Mouse (Mus musculus): ENCODE data around the gene C1qtnf7. TPM values are rescaled to one million over a fixed set of nuclear protein-coding genes. Genes with fewer than 3 reads are reported as not detected.

The C1qtnf7 gene
- polyA plus RNA-seq, 1 experiment, result 0.96 TPM

GRCm38 (mm10) chr5:43621575-43622299 is 106.4 kb downstream of the C1qtnf7 start:
- Histone ChIP-seq H3K4me3 (ENCODE audit: control insufficient read depth, insufficient read depth, low read length) (no peak overlapping the region), H3K4me1 (replicated peaks; ENCODE audit: control insufficient read depth, insufficient read depth, low read length) (no peaks in the 10 kb centered on the region), H3K27me3 (ENCODE audit: control insufficient read depth, insufficient read depth, low read length) (no peaks in the 10 kb centered on the region), H3K36me3 (ENCODE audit: control insufficient read depth, insufficient read depth, low read length) (no peaks in the 10 kb centered on the region), H3K27ac (ENCODE audit: control insufficient read depth, insufficient read depth, low read length) (no peak overlapping the region)
- no peak for DNase-seq
- WGBS, result 84% methylated on average over 7 of the region's 7 CpGs
- TF ChIP-seq POLR2A (IDR thresholded peaks at IDR 0.05; ENCODE audit: control insufficient read depth, extremely low read depth, insufficient read depth, low read length, poor library complexity), result no peak
- TF ChIP-seq CTCF (IDR thresholded peaks at IDR 0.05; ENCODE audit: borderline replicate concordance, control insufficient read depth, extremely low read depth, insufficient read depth, low read length, poor library complexity), result no peak

GRCm38 (mm10) chr5:43625407-43625806 is 110.1 kb downstream of the C1qtnf7 start:
- WGBS, result 91% methylated on average over 4 of the region's 4 CpGs
- Histone ChIP-seq H3K27me3 (ENCODE audit: control insufficient read depth, insufficient read depth, low read length) (no peaks in the 10 kb centered on the region), H3K27ac (ENCODE audit: control insufficient read depth, insufficient read depth, low read length) (no peak overlapping the region), H3K36me3 (ENCODE audit: control insufficient read depth, insufficient read depth, low read length) (no peaks in the 10 kb centered on the region), H3K4me1 (replicated peaks; ENCODE audit: control insufficient read depth, insufficient read depth, low read length) (no peaks in the 10 kb centered on the region), H3K4me3 (ENCODE audit: control insufficient read depth, insufficient read depth, low read length) (no peak overlapping the region)
- TF ChIP-seq POLR2A (IDR thresholded peaks at IDR 0.05; ENCODE audit: control insufficient read depth, extremely low read depth, insufficient read depth, low read length, poor library complexity) (no peak), CTCF (IDR thresholded peaks at IDR 0.05; ENCODE audit: borderline replicate concordance, control insufficient read depth, extremely low read depth, insufficient read depth, low read length, poor library complexity) (no peak)
- no peak for DNase-seq

- Histone ChIP-seq H3K4me1 (replicated peaks; ENCODE audit: control insufficient read depth, insufficient read depth, low read length) (no peaks in the 10 kb centered on the region), H3K36me3 (ENCODE audit: control insufficient read depth, insufficient read depth, low read length) (no peaks in the 10 kb centered on the region), H3K4me3 (ENCODE audit: control insufficient read depth, insufficient read depth, low read length) (no peak overlapping the region), H3K27ac (ENCODE audit: control insufficient read depth, insufficient read depth, low read length) (no peak overlapping the region), H3K27me3 (ENCODE audit: control insufficient read depth, insufficient read depth, low read length) (no peaks in the 10 kb centered on the region)
- no peak for DNase-seq
- TF ChIP-seq CTCF (IDR thresholded peaks at IDR 0.05; ENCODE audit: borderline replicate concordance, control insufficient read depth, extremely low read depth, insufficient read depth, low read length, poor library complexity) (no peak), POLR2A (IDR thresholded peaks at IDR 0.05; ENCODE audit: control insufficient read depth, extremely low read depth, insufficient read depth, low read length, poor library complexity) (no peak)
- 88% methylated on average over 5 of the region's 5 CpGs for WGBS
Measured at GRCm38 (mm10) chr5:43634071-43634601, 118.8 kb downstream of the C1qtnf7 start.

DNA sequence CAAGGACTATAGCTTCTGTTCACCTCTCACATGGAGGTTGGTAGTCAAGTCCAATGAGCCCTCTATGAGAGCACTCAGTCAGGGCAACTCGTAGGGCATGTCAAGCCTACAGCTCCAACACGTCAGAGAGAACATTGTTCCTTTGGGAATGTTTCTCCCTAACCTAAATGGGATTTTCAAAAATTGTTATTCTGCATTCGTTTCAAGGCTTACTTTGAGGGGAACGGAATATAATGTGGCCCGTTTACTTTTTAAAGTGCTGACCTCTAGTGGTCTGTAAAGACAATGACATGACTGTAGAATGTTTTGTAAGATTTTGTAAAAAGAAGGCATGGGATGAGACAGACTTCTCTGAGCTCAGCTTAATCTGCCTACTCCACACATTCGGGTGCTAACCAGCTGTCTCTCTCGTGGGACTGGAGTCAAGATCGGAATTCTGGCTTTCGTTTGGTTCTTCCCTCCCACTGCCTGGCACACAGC is 119.3 kb downstream of the C1qtnf7 start:
- 33% methylated on average over 9 of the region's 9 CpGs for WGBS
- Histone ChIP-seq H3K27me3 (ENCODE audit: control insufficient read depth, insufficient read depth, low read length) (no peaks in the 10 kb centered on the region), H3K4me1 (replicated peaks; ENCODE audit: control insufficient read depth, insufficient read depth, low read length) (no peaks in the 10 kb centered on the region), H3K27ac (ENCODE audit: control insufficient read depth, insufficient read depth, low read length) (no peak overlapping the region), H3K4me3 (ENCODE audit: control insufficient read depth, insufficient read depth, low read length) (no peak overlapping the region), H3K36me3 (ENCODE audit: control insufficient read depth, insufficient read depth, low read length) (no peaks in the 10 kb centered on the region)
- TF ChIP-seq POLR2A (IDR thresholded peaks at IDR 0.05; ENCODE audit: control insufficient read depth, extremely low read depth, insufficient read depth, low read length, poor library complexity) (no peak), CTCF (IDR thresholded peaks at IDR 0.05; ENCODE audit: borderline replicate concordance, control insufficient read depth, extremely low read depth, insufficient read depth, low read length, poor library complexity) (no peak)
- no peak for DNase-seq

DNA sequence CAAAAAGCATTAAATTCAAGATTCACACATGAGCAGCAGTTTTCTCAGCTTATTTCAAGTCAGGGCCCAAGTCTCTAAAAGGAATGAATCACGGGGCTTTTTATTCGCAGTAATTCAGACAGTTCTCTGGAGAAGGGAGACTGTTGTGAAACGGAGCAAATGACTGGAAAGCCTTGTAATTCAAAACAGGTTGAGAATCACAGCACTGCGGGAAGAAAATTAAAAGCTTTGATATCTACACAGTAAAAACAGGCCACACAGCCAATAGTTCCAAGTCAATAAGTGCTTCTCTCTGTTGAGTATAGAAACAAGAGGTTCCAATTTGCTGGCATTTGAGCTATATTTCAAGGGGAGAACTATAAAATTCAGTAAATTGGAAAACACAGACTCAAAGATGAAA is 129.7 kb downstream of the C1qtnf7 start:
- H3K4me3 ChIP-seq (ENCODE audit: control insufficient read depth, insufficient read depth, low read length), result no peak overlapping the region
- TF ChIP-seq POLR2A (IDR thresholded peaks at IDR 0.05; ENCODE audit: control insufficient read depth, extremely low read depth, insufficient read depth, low read length, poor library complexity) (no peak), CTCF (IDR thresholded peaks at IDR 0.05; ENCODE audit: borderline replicate concordance, control insufficient read depth, extremely low read depth, insufficient read depth, low read length, poor library complexity) (no peak)
- no peak for DNase-seq
- H3K4me1 ChIP-seq (replicated peaks; ENCODE audit: control insufficient read depth, insufficient read depth, low read length), result no peaks in the 10 kb centered on the region
- H3K27me3 ChIP-seq (ENCODE audit: control insufficient read depth, insufficient read depth, low read length), result no peaks in the 10 kb centered on the region
- WGBS, result 94% methylated on average over 4 of the region's 4 CpGs
- no peaks in the 10 kb centered on the region for H3K36me3 ChIP-seq (ENCODE audit: control insufficient read depth, insufficient read depth, low read length)
- H3K27ac ChIP-seq (ENCODE audit: control insufficient read depth, insufficient read depth, low read length), result no peak overlapping the region

DNA sequence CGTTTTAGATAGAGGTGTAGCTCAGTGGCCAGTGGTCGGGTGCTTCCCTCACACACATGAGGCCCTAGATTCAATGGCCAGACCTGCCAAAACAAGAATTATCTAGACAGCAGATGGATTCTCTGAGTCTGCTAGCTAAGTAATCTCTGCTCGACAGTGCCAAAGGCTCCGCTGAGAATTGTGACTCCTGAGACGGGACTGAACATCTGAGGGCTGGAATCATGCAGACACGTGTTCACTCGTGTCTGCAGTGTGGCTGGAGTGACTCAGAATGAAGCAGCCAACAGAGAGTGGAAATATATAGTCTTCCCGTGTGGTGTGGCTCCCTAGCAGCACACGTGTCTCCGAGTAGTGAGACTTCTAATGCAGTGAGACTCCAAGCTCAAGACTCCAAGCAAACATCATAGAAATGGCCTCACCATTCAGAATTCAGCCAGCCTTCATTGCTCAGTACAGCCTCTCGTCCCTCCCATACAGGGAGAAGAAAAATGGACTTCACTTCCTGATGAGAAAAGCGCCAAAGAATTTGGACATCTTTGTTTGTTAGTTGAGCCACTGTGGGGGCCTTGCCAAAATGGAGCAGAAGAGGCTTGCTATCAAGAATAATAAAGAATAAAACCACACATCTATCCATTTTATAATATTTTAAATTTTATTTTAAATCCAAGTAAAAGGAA is 131.9 kb downstream of the C1qtnf7 start:
- DNase-seq, result no peak
- Histone ChIP-seq H3K27ac (ENCODE audit: control insufficient read depth, insufficient read depth, low read length) (no peak overlapping the region), H3K36me3 (ENCODE audit: control insufficient read depth, insufficient read depth, low read length) (no peaks in the 10 kb centered on the region), H3K4me3 (ENCODE audit: control insufficient read depth, insufficient read depth, low read length) (no peak overlapping the region), H3K27me3 (ENCODE audit: control insufficient read depth, insufficient read depth, low read length) (no peaks in the 10 kb centered on the region), H3K4me1 (replicated peaks; ENCODE audit: control insufficient read depth, insufficient read depth, low read length) (no peaks in the 10 kb centered on the region)
- TF ChIP-seq CTCF (IDR thresholded peaks at IDR 0.05; ENCODE audit: borderline replicate concordance, control insufficient read depth, extremely low read depth, insufficient read depth, low read length, poor library complexity), result no peak
- TF ChIP-seq POLR2A (IDR thresholded peaks at IDR 0.05; ENCODE audit: control insufficient read depth, extremely low read depth, insufficient read depth, low read length, poor library complexity), result no peak
- 91% methylated on average over 12 of the region's 12 CpGs for WGBS
